Comparison of ENCODE assay signal across 10 mouse cellular contexts in genomic region chr2:68365504-68365903, GRCm38 (mm10).
DNase-seq lines count a peak whose midpoint lies in the region; ATAC-seq and TF ChIP-seq lines count a peak whose summit lies in the region.
"Had no signal": no experiment of that assay in that cellular context is flagged by ENCODE, and none has a peak within 500 bp of the region (broad histone marks: within the 10 kb centered on the region; RNA-seq: fewer than 3 reads in every experiment).

No protein-coding gene starts in this region.

- no peak overlapping the region for H3K4me3 ChIP-seq in neural tube, embryonic 11.5 days (ENCODE audit: low read depth, low read length)
- no peak overlapping the region for H3K4me3 ChIP-seq in left cerebral cortex, adult 2 months

- no peaks in the 10 kb centered on the region for H3K9me3 ChIP-seq in neural tube, embryonic 11.5 days (ENCODE audit: control insufficient read depth, low read length)

- H3K36me3 ChIP-seq in neural tube, embryonic 11.5 days (ENCODE audit: control insufficient read depth, insufficient read depth, low read length) = no peaks in the 10 kb centered on the region

- ATAC-seq in neural tube, embryonic 11.5 days (ENCODE audit: insufficient read depth, low FRiP score, low TSS enrichment) = peak; percentile 4; the same call in 1 of the 2 replicates

- no peaks in the 10 kb centered on the region for H3K27me3 ChIP-seq in neural tube, embryonic 11.5 days (ENCODE audit: control insufficient read depth, insufficient read depth, low read length)

- 33% methylated on average over 6 of the region's 7 CpGs for WGBS in neural tube, embryonic 11.5 days

- intact Hi-C loops in left cerebral cortex, adult 2 months (cut with DNase I) = loop anchor here (2.0 to 5.0 kb wide), 3 partner anchors 52 to 391 kb away; no protein-coding TSS in a partner anchor

- no peak for TF ChIP-seq CTCF in left cerebral cortex, adult 2 months (IDR thresholded peaks at IDR 0.05)

- H3K4me1 ChIP-seq in neural tube, embryonic 11.5 days (ENCODE audit: control insufficient read depth, insufficient read depth, low read length) = peaks cover 15% of the 10 kb centered on the region; the same call in 1 of the 2 replicates

- H3K4me2 ChIP-seq in neural tube, embryonic 11.5 days (ENCODE audit: low read depth) = peak overlapping the region; percentile 36

- no peak overlapping the region for H3K27ac ChIP-seq in neural tube, embryonic 11.5 days (ENCODE audit: low read depth, low read length)
- no peak overlapping the region for H3K27ac ChIP-seq in left cerebral cortex, adult 2 months

- H3K9ac ChIP-seq in neural tube, embryonic 11.5 days (ENCODE audit: low read length) = no peak overlapping the region

- DNase-seq in embryo, embryonic 11 days = peak; percentile 29
- DNase-seq in embryo, embryonic 10.5 days (ENCODE audit: low spot score) = no peak
- DNase-seq in neural tube, embryonic 11.5 days (ENCODE audit: low spot score) = peak; percentile 30
- no peak for DNase-seq in neural tube, embryonic 10.5 days (ENCODE audit: extremely low spot score, low spot score)
- peak; percentile 45 to 54 for DNase-seq in kidney, postnatal 36 days
- no peak for DNase-seq in left cerebral cortex, adult 2 months (ENCODE audit: extremely low spot score in 1 of 2, low spot score in 2 of 2)
- no peak for DNase-seq in adrenal gland, postnatal 14 days
- DNase-seq in gastrocnemius, adult 8-10 months (ENCODE audit: low spot score in 2 of 2) = no peak
- DNase-seq: cerebellum, adult 11-12 months; lung, postnatal 4 days had no signal

Comparison
In these comparisons a context has a peak if more than half of its experiments do, and no peak if none do; other contexts are left out.
1. DNase-seq: peak in embryo, embryonic 11 days (single experiment), neural tube, embryonic 11.5 days (single experiment) and kidney, postnatal 36 days (2 of 2); none in embryo, embryonic 10.5 days (single experiment), neural tube, embryonic 10.5 days (single experiment), left cerebral cortex, adult 2 months (0 of 2), adrenal gland, postnatal 14 days (single experiment) and gastrocnemius, adult 8-10 months (0 of 2).